Mouse (Mus musculus) embryonic fibroblast, embryonic 13.5 days (primary cell): ENCODE measurements around the gene Slc9a6.

ENCODE experiments used
- CTCF ChIP-seq: IDR thresholded peaks from 2 replicates; pipeline ENCODE4 v1.5.1; 2011; ENCODE audit warnings: mild to moderate bottlenecking, control low read depth, low read length, moderate library complexity, borderline replicate concordance; ENCODE audit not compliant: insufficient read depth
- POLR2A ChIP-seq: IDR thresholded peaks from 2 replicates; pipeline ENCODE4 v1.6.1; 2011; ENCODE audit warnings: low read depth, mild to moderate bottlenecking, control low read depth, low read length, moderate library complexity

- TF ChIP-seq POLR2A (no peak), CTCF (no peak)
Measured at GRCm38 (mm10) chrX:56578200-56578599, 31.4 kb upstream of the Slc9a6 start.
